Mouse (Mus musculus) stomach, postnatal 0 days (tissue): Measurements from ENCODE around the gene Gm21974. TPM values are rescaled to one million over a fixed set of nuclear protein-coding genes. Genes with fewer than 3 reads are reported as not detected.

Experiments used
- ATAC-seq: fragments of 200-750 bp; cut with Nextera tagmentation; 2 replicates; pipeline ENCODE4 v1.8.0; 2017; ENCODE audit not compliant: low FRiP score, low TSS enrichment
- DNase-seq: peaks from one replicate; pipeline ENCODE4 v3.0.0-alpha.2; 2016; ENCODE audit warnings: low spot score
- H3K27ac ChIP-seq: fragments of 300-500 bp; sonication (generic); replicated peaks from 2 replicates; pipeline ENCODE4 v1.5.1; 2014; ENCODE audit warnings: mild to moderate bottlenecking, control low read depth
- H3K27me3 ChIP-seq: fragments of 300-500 bp; sonication (generic); 2 replicates; pipeline ENCODE4 v1.6.1; 2014; ENCODE audit warnings: low read length; ENCODE audit not compliant: control insufficient read depth, insufficient read depth
- H3K36me3 ChIP-seq: fragments of 300-500 bp; sonication (generic); 2 replicates; pipeline ENCODE4 v1.6.1; 2014; ENCODE audit warnings: low read length, mixed read lengths; ENCODE audit not compliant: control insufficient read depth, insufficient read depth
- H3K4me1 ChIP-seq: fragments of 300-500 bp; sonication (generic); replicated peaks from 2 replicates; pipeline ENCODE4 v1.6.1; 2014; ENCODE audit warnings: antibody characterized with exemption; ENCODE audit not compliant: control insufficient read depth, insufficient read depth
- H3K4me2 ChIP-seq: fragments of 300-500 bp; sonication (generic); replicated peaks from 2 replicates; pipeline ENCODE4 v1.6.1; 2014; ENCODE audit warnings: low read depth, mild to moderate bottlenecking, control low read depth, moderate library complexity
- H3K4me3 ChIP-seq: fragments of 300-500 bp; sonication (generic); 2 replicates; pipeline ENCODE4 v1.5.1; 2014; ENCODE audit warnings: low read depth, low read length, control low read depth
- H3K9ac ChIP-seq: fragments of 300-500 bp; sonication (generic); 2 replicates; pipeline ENCODE4 v1.6.1; 2014; ENCODE audit warnings: mild to moderate bottlenecking, low read length, control low read depth, mixed read lengths
- H3K9me3 ChIP-seq: fragments of 300-500 bp; sonication (generic); 2 replicates; pipeline ENCODE4 v1.6.1; 2016; ENCODE audit warnings: low read length; ENCODE audit not compliant: control insufficient read depth
- CTCF ChIP-seq: IDR thresholded peaks from 2 replicates; pipeline ENCODE4 v1.5.1; 2016; ENCODE audit warnings: antibody characterized with exemption, low read depth, mild to moderate bottlenecking, moderate library complexity
- EP300 ChIP-seq: optimal IDR thresholded peaks from 2 replicates; pipeline ENCODE3; 2016; ENCODE audit warnings: antibody characterized with exemption
- WGBS: fragments of 180-500 bp; shearing (Covaris S2); extraction: QIAGEN DNeasy Blood & Tissue Kit; methylation state at CpG from one replicate; pipeline ENCODE4 v1.1.7; 2014; 5-methylcytosine and 5-hydroxymethylcytosine counted together
- polyA plus RNA-seq: library from polyadenylated mRNA; unstranded; fragments of >200 nt; fragmentation: Nextera tagmentation; extraction: Ambion mirVana; gene quantifications from 2 replicates; pipeline ENCODE4 v1.2.1, GENCODE M21; 2015

Gene Gm21974
- polyA plus RNA-seq, 1 experiment from 2014 or later = not detected

- 90% methylated on average over 6 of the region's 6 CpGs for WGBS
- H3K4me3 ChIP-seq = no peak overlapping the region
- TF ChIP-seq EP300 (no peak), CTCF (no peak)
- H3K27me3 ChIP-seq = no peaks in the 10 kb centered on the region
- ATAC-seq (no peak), DNase-seq (no peak)
- no peaks in the 10 kb centered on the region for H3K4me1 ChIP-seq
- no peak overlapping the region for H3K4me2 ChIP-seq
- no peaks in the 10 kb centered on the region for H3K36me3 ChIP-seq
- no peak overlapping the region for H3K27ac ChIP-seq
- H3K9me3 ChIP-seq = no peaks in the 10 kb centered on the region
- H3K9ac ChIP-seq = no peak overlapping the region
Measured at GRCm38 (mm10) chr7:127858258-127858657, 37.0 kb downstream of the Gm21974 start.

- Histone ChIP-seq H3K4me2 (no peak overlapping the region), H3K4me1 (no peaks in the 10 kb centered on the region), H3K27ac (no peak overlapping the region), H3K4me3 (no peak overlapping the region), H3K27me3 (no peaks in the 10 kb centered on the region), H3K9ac (no peak overlapping the region), H3K9me3 (no peaks in the 10 kb centered on the region), H3K36me3 (peaks cover 6% of the 10 kb centered on the region; the same call in 1 of the 2 replicates)
- DNase-seq (no peak), ATAC-seq (peak; percentile 42)
- TF ChIP-seq EP300 (no peak), CTCF (no peak)
- WGBS = 39% methylated on average over 5 of the region's 5 CpGs
Measured at GRCm38 (mm10) chr7:127850906-127851305, 44.3 kb downstream of the Gm21974 start.

GRCm38 (mm10) chr7:127849973-127850875 is 45.0 kb downstream of the Gm21974 start:
- 63% methylated on average over 6 of the region's 6 CpGs for WGBS
- Histone ChIP-seq H3K4me2 (no peak overlapping the region), H3K4me1 (no peaks in the 10 kb centered on the region), H3K4me3 (no peak overlapping the region), H3K27me3 (no peaks in the 10 kb centered on the region), H3K27ac (no peak overlapping the region), H3K36me3 (peaks cover 8% of the 10 kb centered on the region; the same call in 1 of the 2 replicates), H3K9me3 (no peaks in the 10 kb centered on the region), H3K9ac (no peak overlapping the region)
- ATAC-seq (peak; percentile 22; the same call in 1 of the 2 replicates), DNase-seq (no peak)
- no peak for TF ChIP-seq CTCF
- no peak for TF ChIP-seq EP300

GRCm38 (mm10) chr7:127842001-127842718 is 53.1 kb downstream of the Gm21974 start:
- under 1% methylated on average over 40 of the region's 40 CpGs for WGBS
- Histone ChIP-seq H3K4me2 (peak overlapping the region; percentile 90), H3K27ac (peak overlapping the region; percentile 96), H3K9me3 (no peaks in the 10 kb centered on the region), H3K4me3 (peak overlapping the region; percentile 82), H3K4me1 (0 out of 2 replicates have a peak, but pooled peaks cover 5% of the 10 kb centered on the region), H3K36me3 (peaks cover 8% of the 10 kb centered on the region; the same call in 1 of the 2 replicates), H3K9ac (peak overlapping the region; percentile 76), H3K27me3 (no peaks in the 10 kb centered on the region)
- peak; percentile 66 for ATAC-seq
- no peak for TF ChIP-seq EP300
- no peak for TF ChIP-seq CTCF
- peak; percentile 84 for DNase-seq

GRCm38 (mm10) chr7:127841340-127842000 is 53.8 kb downstream of the Gm21974 start:
- peak overlapping the region; percentile 90 for H3K4me2 ChIP-seq
- no peaks in the 10 kb centered on the region for H3K27me3 ChIP-seq
- ATAC-seq (peak; percentile 96), DNase-seq (peak; percentile 96)
- under 1% methylated on average over 46 of the region's 46 CpGs for WGBS
- peak overlapping the region; percentile 82 for H3K4me3 ChIP-seq
- H3K9me3 ChIP-seq = no peaks in the 10 kb centered on the region
- H3K36me3 ChIP-seq = peaks cover 5% of the 10 kb centered on the region; the same call in 1 of the 2 replicates
- 0 out of 2 replicates have a peak, but pooled peaks cover 5% of the 10 kb centered on the region for H3K4me1 ChIP-seq
- peak overlapping the region; percentile 76 for H3K9ac ChIP-seq
- peak overlapping the region; percentile 96 for H3K27ac ChIP-seq
- TF ChIP-seq CTCF (peak; percentile 34; the same call in 1 of the 2 replicates), EP300 (peak; percentile 48)
